Mouse (Mus musculus) thymus, adult 18-20 months (tissue): ENCODE measurements around the gene Sart3.
"Not testable (repeated sequence)": the region's sequence is repeated elsewhere in the genome, so short reads cannot be mapped to it uniquely, and the experiment has no call there.

Experiments
- DNase-seq, 2 experiments: peaks; one replicate each; pipeline ENCODE4 v3.0.0; 2022; ENCODE audit warnings: mixed read lengths in 2 of 2

Sart3 gene

GRCm38 (mm10) chr5:113790453-113791196 is 18.3 kb upstream of the Sart3 start:
- DNase-seq = no peak

- DNase-seq = no peak
Measured at GRCm38 (mm10) chr5:113789075-113789788, 16.9 kb upstream of the Sart3 start.

GRCm38 (mm10) chr5:113788645-113789044 is 16.3 kb upstream of the Sart3 start:
- DNase-seq = no peak

- DNase-seq = peak in 1 of 2 experiments; percentile 49
Measured at GRCm38 (mm10) chr5:113786985-113787384, 14.7 kb upstream of the Sart3 start.

DNA sequence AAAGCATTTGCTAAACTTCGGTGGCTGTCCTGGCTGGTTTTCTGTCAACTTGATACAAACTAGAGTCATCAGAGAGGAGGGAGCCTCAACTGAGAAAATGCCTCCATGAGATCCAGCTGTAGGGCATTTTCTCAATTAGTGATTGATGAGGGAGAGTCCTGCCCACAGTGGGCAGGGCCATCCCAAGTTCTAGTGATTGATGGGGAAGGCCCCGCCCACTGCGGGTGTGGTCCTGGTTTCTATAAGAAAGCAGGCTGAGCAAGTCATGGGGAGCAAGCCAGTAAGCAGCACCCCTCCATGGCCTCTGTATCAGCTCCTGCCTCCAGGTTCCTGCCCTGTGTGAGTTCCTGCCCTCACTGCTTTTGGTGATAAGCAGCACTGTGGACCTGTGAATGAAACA is 11.8 kb upstream of the Sart3 start:
- DNase-seq = not testable (repeated sequence)

DNA sequence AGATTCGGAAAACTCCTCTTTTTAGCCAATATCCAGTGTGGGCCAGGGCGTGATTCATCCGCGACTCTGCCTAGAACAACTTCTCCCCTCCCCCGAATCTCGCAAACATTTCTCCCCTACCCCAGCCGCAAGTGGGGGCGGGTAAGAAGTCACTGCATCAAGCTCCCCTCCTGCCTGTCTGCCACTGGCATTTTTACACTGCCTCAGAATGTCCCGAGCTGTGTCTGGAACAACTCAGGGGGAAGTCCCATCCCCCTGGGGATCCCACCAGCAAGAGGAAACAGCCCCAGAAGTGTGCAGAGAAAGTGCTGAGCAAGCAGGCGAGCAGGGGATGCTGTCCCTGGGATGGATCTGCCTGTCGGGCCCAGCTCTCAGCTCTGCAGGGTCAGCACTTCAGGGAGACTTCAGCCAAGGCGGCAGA is 11.3 kb upstream of the Sart3 start:
- DNase-seq = no peak

- no peak for DNase-seq
Measured at GRCm38 (mm10) chr5:113782624-113783023, 10.3 kb upstream of the Sart3 start.

- no peak for DNase-seq
Measured at GRCm38 (mm10) chr5:113781875-113782274, 9.6 kb upstream of the Sart3 start.

- no peak for DNase-seq
Measured at GRCm38 (mm10) chr5:113781254-113781653, 8.9 kb upstream of the Sart3 start.

- DNase-seq = no peak
Measured at GRCm38 (mm10) chr5:113780763-113781162, 8.5 kb upstream of the Sart3 start.

DNA sequence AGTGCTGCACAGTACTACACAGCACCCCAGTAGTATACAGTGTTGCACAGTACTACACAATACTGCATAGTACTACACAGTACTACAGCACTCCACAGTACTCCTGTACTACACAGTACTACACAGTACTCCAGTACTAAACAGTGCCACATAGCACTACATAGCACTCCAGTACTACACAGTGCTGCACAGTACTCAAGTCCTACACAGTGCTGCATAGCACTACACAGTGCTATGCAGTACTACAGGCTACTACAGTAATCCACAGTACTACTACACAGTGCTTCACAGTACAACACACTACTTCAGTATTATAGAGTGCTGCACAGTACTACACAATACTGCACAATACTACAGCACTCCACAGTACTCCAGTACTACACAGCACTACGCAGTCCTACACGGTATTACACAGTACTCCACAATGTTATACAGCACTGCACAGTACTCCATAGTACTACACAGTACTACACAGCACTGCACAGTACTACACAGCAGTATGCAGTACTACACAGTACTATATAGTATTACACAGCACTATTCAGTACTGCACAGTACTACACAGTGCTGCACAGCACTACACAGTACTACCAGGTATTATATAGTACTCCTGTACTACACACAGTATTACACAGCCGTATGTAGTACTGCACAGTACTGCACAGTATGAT is 7.9 kb upstream of the Sart3 start:
- DNase-seq = no peak

GRCm38 (mm10) chr5:113779569-113779968 is 7.3 kb upstream of the Sart3 start:
- DNase-seq = no peak

DNA sequence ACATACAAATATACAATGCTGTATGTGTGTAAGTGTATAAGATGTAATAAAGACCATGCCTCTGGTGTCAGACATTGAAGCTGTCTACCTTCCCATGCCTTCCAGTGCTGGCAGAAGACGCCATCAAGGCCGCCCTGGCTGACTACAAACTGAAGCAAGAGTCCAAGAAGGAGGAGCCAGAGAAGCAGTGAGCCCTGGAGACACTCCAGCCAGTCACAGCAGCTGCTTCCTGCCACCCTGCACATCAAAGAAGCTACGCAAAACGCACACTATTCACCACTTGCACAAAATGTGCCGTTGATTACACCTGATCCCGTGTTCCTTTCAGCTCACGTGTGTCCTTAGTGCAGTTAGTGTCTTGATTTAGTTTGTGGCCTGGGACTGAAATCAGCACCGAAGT is 5.4 kb upstream of the Sart3 start:
- peak in 1 of 2 experiments; percentile 44 for DNase-seq

GRCm38 (mm10) chr5:113776896-113777226 is 4.6 kb upstream of the Sart3 start:
- peak in 1 of 2 experiments; percentile 20 for DNase-seq

DNA sequence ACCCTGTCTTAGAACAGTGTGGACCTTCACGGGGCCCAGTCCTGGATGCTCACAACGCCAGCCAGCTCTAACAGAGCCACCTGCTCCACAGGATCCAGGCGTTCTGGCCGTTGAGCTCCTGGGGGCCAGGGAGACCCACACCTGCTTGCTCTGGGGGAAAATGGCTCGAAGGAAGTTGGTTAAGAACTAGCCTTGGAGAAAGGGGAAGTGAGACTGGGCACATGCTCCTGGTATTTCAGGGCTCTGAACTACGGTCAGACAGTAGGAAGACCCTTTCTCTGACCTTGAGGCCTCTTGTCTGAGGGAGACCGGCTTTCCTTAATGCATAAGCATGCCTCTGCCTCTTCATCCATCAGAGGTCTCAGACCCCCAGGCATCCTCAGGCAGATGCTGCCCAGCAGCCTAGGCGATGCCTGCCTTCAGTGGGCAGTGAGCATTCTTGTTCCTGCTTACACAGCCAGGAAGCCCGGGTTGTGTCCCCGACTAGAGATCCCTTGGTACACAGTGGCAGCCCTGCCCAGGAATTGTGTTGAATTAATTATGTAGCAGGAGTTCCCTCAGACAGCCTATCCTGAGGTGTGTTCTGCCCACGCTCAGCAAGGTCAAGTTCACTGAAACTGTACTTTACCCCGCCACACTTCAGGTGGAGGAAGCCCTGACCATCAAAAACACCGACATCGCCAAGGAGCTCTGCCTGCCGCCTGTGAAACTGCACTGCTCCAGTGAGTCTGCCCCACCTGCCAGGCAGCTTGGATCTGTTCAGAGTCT is 4.0 kb upstream of the Sart3 start:
- no peak for DNase-seq

- no peak for DNase-seq
Measured at GRCm38 (mm10) chr5:113775585-113775984, 3.3 kb upstream of the Sart3 start.

DNA sequence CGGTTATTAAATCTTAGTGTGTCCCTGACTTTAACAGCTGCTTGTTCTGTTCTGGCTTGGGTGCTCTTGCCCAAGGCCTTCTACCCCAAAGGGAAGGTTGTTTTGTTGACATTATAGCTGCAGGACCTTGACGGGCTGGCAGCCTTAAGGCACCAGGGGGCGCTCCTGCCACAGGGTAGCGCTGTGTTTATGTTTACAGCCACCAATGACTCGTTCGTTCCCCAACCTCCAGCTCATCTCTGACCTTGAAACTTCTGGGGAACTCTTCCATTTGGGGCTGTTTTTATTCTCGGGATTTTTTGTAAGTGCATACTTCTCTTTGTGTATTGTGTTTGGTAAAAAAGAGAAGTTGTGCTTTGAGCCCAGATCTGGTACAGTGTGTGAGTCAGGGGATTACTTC is 1.4 kb upstream of the Sart3 start:
- DNase-seq = peak; percentile 73 to 78

DNA sequence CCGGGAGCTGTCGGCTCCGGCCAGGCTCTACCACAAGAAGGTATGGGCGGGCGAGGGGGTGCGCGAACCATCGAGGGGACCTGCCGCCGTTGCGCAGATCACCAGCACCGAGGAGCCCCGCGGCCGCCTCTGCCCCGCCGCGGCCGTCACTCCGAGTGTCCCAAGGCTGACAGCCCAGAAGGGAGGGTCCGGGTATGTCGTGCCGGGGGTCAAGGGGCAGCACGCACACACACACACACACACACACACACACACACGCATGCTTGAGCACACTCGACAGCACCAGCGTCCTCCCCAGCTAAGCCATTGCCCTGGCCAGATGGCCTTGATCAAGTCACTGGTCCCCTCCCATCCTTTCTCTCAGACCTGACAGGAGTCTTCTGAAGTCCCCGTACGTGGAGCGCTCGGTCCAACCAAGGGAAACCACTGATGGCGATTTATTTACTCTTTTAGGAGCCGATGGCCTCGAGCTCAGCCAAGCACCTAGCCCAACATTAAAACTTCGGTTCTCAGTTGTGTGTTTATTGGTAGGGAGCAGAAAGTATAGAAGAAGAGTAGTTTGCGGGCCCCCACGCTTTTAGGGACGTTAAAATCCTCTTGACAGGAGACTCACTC is 702 bp upstream of the Sart3 start:
- no peak for DNase-seq

- peak; percentile 69 to 79 for DNase-seq
Measured at GRCm38 (mm10) chr5:113771213-113772162, 822 bp downstream of the Sart3 start.

GRCm38 (mm10) chr5:113768806-113769205 is 3.5 kb downstream of the Sart3 start:
- no peak for DNase-seq
